Mouse (Mus musculus): ENCODE measurements around the gene Cpne2. TPM values are rescaled to one million over a fixed set of nuclear protein-coding genes. Genes with fewer than 3 reads are reported as not detected.

The Cpne2 gene
- polyA plus RNA-seq, 1 experiment from 2014 or later: 7.6 TPM

DNA sequence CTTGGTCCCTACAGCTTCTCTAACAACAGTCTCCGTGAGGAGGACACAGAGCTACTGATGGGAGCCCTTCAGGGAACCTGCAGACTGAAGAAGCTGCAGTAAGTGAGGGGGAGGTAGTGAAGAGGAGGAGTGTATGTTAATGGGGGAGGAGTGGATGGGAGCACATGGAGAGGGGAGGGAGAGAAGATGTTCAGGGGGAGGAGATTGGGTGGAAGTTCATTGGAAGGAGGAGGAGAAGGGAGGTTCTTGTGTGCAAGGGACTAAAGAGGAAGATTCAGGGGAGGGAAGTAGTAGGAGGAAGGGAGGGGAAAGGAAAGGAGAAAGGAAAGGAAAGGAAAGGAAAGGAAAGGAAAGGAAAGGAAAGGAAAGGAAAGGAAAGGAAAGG is 16.6 kb upstream of the Cpne2 start:
- WGBS (ENCODE audit: insufficient replicate concordance): 27% methylated on average over 1 of the region's 1 CpGs
- H3K4me3 ChIP-seq (ENCODE audit: low read depth, low read length): no peak overlapping the region
- no peak overlapping the region for H3K27ac ChIP-seq (ENCODE audit: low read depth, low read length)
- no peaks in the 10 kb centered on the region; the same call in 1 of the 2 replicates for H3K4me1 ChIP-seq (ENCODE audit: control insufficient read depth, insufficient read depth, low read length)
- H3K9ac ChIP-seq (ENCODE audit: low read depth, low read length): no peak overlapping the region
- H3K27me3 ChIP-seq (ENCODE audit: control insufficient read depth, insufficient read depth, low read length): peaks cover 20% of the 10 kb centered on the region
- H3K36me3 ChIP-seq (ENCODE audit: control insufficient read depth, insufficient read depth, low read length): no peaks in the 10 kb centered on the region
- no peak for ATAC-seq (replicated peaks; ENCODE audit: insufficient number of reproducible peaks, low FRiP score, low TSS enrichment)
- H3K9me3 ChIP-seq (replicated peaks; ENCODE audit: control insufficient read depth, low read length): no peaks in the 10 kb centered on the region
- H3K4me2 ChIP-seq: no peak overlapping the region

- WGBS (ENCODE audit: insufficient replicate concordance): 36% methylated on average over 3 of the region's 3 CpGs
- no peaks in the 10 kb centered on the region for H3K36me3 ChIP-seq (ENCODE audit: control insufficient read depth, insufficient read depth, low read length)
- peaks cover 20% of the 10 kb centered on the region for H3K27me3 ChIP-seq (ENCODE audit: control insufficient read depth, insufficient read depth, low read length)
- no peak overlapping the region for H3K27ac ChIP-seq (ENCODE audit: low read depth, low read length)
- no peaks in the 10 kb centered on the region for H3K9me3 ChIP-seq (replicated peaks; ENCODE audit: control insufficient read depth, low read length)
- H3K4me2 ChIP-seq: no peak overlapping the region
- H3K4me3 ChIP-seq (ENCODE audit: low read depth, low read length): no peak overlapping the region
- H3K9ac ChIP-seq (ENCODE audit: low read depth, low read length): no peak overlapping the region
- no peaks in the 10 kb centered on the region; the same call in 1 of the 2 replicates for H3K4me1 ChIP-seq (ENCODE audit: control insufficient read depth, insufficient read depth, low read length)
- no peak for ATAC-seq (replicated peaks; ENCODE audit: insufficient number of reproducible peaks, low FRiP score, low TSS enrichment)
Observed at GRCm38 (mm10) chr8:94516766-94517165, 16.0 kb upstream of the Cpne2 start.

DNA sequence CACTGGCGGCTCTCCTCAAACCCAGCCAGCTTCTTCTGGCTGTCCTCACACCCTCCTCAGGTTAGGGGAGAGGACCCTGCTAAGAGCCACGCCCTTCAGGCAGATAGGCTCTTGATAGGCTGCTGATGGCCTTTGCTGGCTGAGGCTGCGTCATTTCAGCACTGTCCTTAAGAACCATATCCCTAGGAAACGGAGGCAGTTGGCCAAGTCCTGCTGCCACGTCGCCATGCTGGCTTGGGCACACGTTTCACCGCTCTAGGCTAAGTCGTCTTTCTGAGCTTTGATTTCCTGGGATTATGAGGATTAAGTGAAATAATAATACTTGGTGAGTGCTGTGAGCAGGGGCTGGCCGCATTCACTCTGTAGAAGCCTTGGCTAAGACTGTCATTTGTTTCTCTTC is 14.5 kb upstream of the Cpne2 start:
- 70% methylated on average over 10 of the region's 10 CpGs for WGBS (ENCODE audit: insufficient replicate concordance)

GRCm38 (mm10) chr8:94519021-94519420 is 13.8 kb upstream of the Cpne2 start:
- Histone ChIP-seq H3K9ac (ENCODE audit: low read depth, low read length) (no peak overlapping the region), H3K4me1 (ENCODE audit: control insufficient read depth, insufficient read depth, low read length) (no peaks in the 10 kb centered on the region; the same call in 1 of the 2 replicates), H3K9me3 (replicated peaks; ENCODE audit: control insufficient read depth, low read length) (no peaks in the 10 kb centered on the region), H3K27ac (ENCODE audit: low read depth, low read length) (no peak overlapping the region), H3K36me3 (ENCODE audit: control insufficient read depth, insufficient read depth, low read length) (no peaks in the 10 kb centered on the region), H3K4me2 (no peak overlapping the region), H3K4me3 (ENCODE audit: low read depth, low read length) (no peak overlapping the region), H3K27me3 (ENCODE audit: control insufficient read depth, insufficient read depth, low read length) (peaks cover 23% of the 10 kb centered on the region)
- 84% methylated on average over 5 of the region's 5 CpGs for WGBS (ENCODE audit: insufficient replicate concordance)
- ATAC-seq (replicated peaks; ENCODE audit: insufficient number of reproducible peaks, low FRiP score, low TSS enrichment): no peak

More for the DNA sequence above, 14.5 kb upstream of the Cpne2 start:
- Histone ChIP-seq H3K27ac (ENCODE audit: low read depth, low read length) (no peak overlapping the region), H3K27me3 (ENCODE audit: control insufficient read depth, insufficient read depth, low read length) (peaks cover 24% of the 10 kb centered on the region), H3K9me3 (replicated peaks; ENCODE audit: control insufficient read depth, low read length) (no peaks in the 10 kb centered on the region), H3K9ac (ENCODE audit: low read depth, low read length) (no peak overlapping the region), H3K4me2 (no peak overlapping the region), H3K4me1 (ENCODE audit: control insufficient read depth, insufficient read depth, low read length) (no peaks in the 10 kb centered on the region; the same call in 1 of the 2 replicates), H3K36me3 (ENCODE audit: control insufficient read depth, insufficient read depth, low read length) (no peaks in the 10 kb centered on the region), H3K4me3 (ENCODE audit: low read depth, low read length) (no peak overlapping the region)
- no peak for ATAC-seq (replicated peaks; ENCODE audit: insufficient number of reproducible peaks, low FRiP score, low TSS enrichment)

- no peak overlapping the region for H3K27ac ChIP-seq (ENCODE audit: low read depth, low read length)
- no peak overlapping the region for H3K9ac ChIP-seq (ENCODE audit: low read depth, low read length)
- no peaks in the 10 kb centered on the region for H3K9me3 ChIP-seq (replicated peaks; ENCODE audit: control insufficient read depth, low read length)
- WGBS (ENCODE audit: insufficient replicate concordance): 52% methylated on average over 4 of the region's 4 CpGs
- H3K4me2 ChIP-seq: no peak overlapping the region
- ATAC-seq (replicated peaks; ENCODE audit: insufficient number of reproducible peaks, low FRiP score, low TSS enrichment): no peak
- H3K4me1 ChIP-seq (ENCODE audit: control insufficient read depth, insufficient read depth, low read length): no peaks in the 10 kb centered on the region; the same call in 1 of the 2 replicates
- no peak overlapping the region for H3K4me3 ChIP-seq (ENCODE audit: low read depth, low read length)
- H3K36me3 ChIP-seq (ENCODE audit: control insufficient read depth, insufficient read depth, low read length): no peaks in the 10 kb centered on the region
- H3K27me3 ChIP-seq (ENCODE audit: control insufficient read depth, insufficient read depth, low read length): peaks cover 19% of the 10 kb centered on the region
Observed at GRCm38 (mm10) chr8:94521481-94521880, 11.3 kb upstream of the Cpne2 start.

DNA sequence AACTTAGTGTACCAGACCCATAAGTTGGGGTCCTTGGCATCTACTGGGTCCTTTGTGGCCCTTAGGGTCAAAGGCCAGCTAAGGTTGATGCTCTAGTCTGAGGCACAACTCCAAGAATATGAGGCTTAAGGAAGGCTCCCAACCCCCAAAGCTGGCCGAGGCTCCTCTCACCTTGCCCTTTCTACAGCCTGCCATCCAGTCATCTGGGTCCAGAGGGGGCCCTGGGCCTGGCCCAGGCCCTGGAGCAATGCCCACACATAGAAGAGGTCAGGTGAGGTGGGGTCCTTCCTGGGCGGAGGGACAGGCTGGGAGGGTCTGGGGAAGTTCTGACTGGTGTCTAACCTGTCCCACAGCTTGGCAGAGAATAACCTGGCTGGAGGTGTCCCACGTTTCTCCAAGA is 10.3 kb upstream of the Cpne2 start:
- Histone ChIP-seq H3K9ac (ENCODE audit: low read depth, low read length) (no peak overlapping the region), H3K27me3 (ENCODE audit: control insufficient read depth, insufficient read depth, low read length) (peaks cover 16% of the 10 kb centered on the region), H3K4me2 (no peak overlapping the region), H3K36me3 (ENCODE audit: control insufficient read depth, insufficient read depth, low read length) (no peaks in the 10 kb centered on the region), H3K27ac (ENCODE audit: low read depth, low read length) (no peak overlapping the region), H3K4me1 (ENCODE audit: control insufficient read depth, insufficient read depth, low read length) (no peaks in the 10 kb centered on the region; the same call in 1 of the 2 replicates), H3K4me3 (ENCODE audit: low read depth, low read length) (no peak overlapping the region), H3K9me3 (replicated peaks; ENCODE audit: control insufficient read depth, low read length) (no peaks in the 10 kb centered on the region)
- 73% methylated on average over 3 of the region's 3 CpGs for WGBS (ENCODE audit: insufficient replicate concordance)
- no peak; the same call in 1 of the 2 replicates for ATAC-seq (replicated peaks; ENCODE audit: insufficient number of reproducible peaks, low FRiP score, low TSS enrichment)

GRCm38 (mm10) chr8:94524554-94524953 is 8.2 kb upstream of the Cpne2 start:
- no peak overlapping the region for H3K9ac ChIP-seq (ENCODE audit: low read depth, low read length)
- peaks cover 16% of the 10 kb centered on the region for H3K27me3 ChIP-seq (ENCODE audit: control insufficient read depth, insufficient read depth, low read length)
- H3K4me1 ChIP-seq (ENCODE audit: control insufficient read depth, insufficient read depth, low read length): no peaks in the 10 kb centered on the region; the same call in 1 of the 2 replicates
- no peak for ATAC-seq (replicated peaks; ENCODE audit: insufficient number of reproducible peaks, low FRiP score, low TSS enrichment)
- no peak overlapping the region for H3K4me2 ChIP-seq
- no peak overlapping the region for H3K4me3 ChIP-seq (ENCODE audit: low read depth, low read length)
- H3K9me3 ChIP-seq (replicated peaks; ENCODE audit: control insufficient read depth, low read length): no peaks in the 10 kb centered on the region
- no peak overlapping the region for H3K27ac ChIP-seq (ENCODE audit: low read depth, low read length)
- WGBS (ENCODE audit: insufficient replicate concordance): 78% methylated on average over 9 of the region's 9 CpGs
- H3K36me3 ChIP-seq (ENCODE audit: control insufficient read depth, insufficient read depth, low read length): no peaks in the 10 kb centered on the region

DNA sequence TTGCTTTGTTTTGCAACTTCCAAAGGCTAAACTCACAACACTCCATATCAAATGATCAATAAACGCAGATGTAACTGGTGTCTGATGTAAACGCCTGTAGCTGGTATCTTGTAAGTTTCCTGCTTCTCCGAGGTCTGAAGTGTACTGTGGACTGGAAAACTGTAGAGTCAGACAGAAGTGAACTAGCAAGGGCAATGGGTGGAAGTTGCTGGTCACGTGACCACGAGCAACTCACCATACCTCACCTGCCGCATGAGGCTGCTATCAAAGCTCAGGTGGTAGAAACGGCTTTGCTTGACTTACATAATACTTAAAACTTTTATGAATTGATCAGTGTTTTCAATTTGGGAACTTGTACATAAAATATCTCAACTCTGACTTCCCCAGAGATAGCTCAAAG is 5.6 kb upstream of the Cpne2 start:
- 67% methylated on average over 7 of the region's 7 CpGs for WGBS (ENCODE audit: insufficient replicate concordance)
- no peak for ATAC-seq (replicated peaks; ENCODE audit: insufficient number of reproducible peaks, low FRiP score, low TSS enrichment)
- Histone ChIP-seq H3K27ac (ENCODE audit: low read depth, low read length) (no peak overlapping the region), H3K9me3 (replicated peaks; ENCODE audit: control insufficient read depth, low read length) (no peaks in the 10 kb centered on the region), H3K36me3 (ENCODE audit: control insufficient read depth, insufficient read depth, low read length) (no peaks in the 10 kb centered on the region), H3K4me1 (ENCODE audit: control insufficient read depth, insufficient read depth, low read length) (no peaks in the 10 kb centered on the region), H3K4me3 (ENCODE audit: low read depth, low read length) (no peak overlapping the region), H3K27me3 (ENCODE audit: control insufficient read depth, insufficient read depth, low read length) (peaks cover 19% of the 10 kb centered on the region), H3K9ac (ENCODE audit: low read depth, low read length) (no peak overlapping the region), H3K4me2 (no peak overlapping the region)

DNA sequence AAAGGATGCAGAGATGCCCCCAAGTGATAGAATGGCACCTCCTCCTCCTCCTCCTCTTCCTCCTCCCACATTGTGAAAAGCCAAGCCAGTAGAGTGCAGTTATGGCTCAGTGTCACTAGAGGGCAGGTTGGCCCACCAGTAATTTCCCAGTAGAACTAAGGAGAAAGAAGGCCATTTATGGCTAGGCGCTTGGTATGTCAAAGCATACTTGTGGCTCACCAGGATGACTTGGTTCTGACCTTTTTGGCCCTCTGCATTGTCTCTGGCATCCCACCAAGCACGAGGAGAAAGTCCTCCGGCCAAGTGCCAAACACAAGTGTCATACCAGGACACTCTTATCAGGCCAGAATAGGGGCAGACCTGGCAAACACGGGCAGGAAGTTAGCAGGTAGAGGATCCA is 4.5 kb upstream of the Cpne2 start:
- Histone ChIP-seq H3K4me3 (ENCODE audit: low read depth, low read length) (no peak overlapping the region), H3K27ac (ENCODE audit: low read depth, low read length) (no peak overlapping the region), H3K4me1 (ENCODE audit: control insufficient read depth, insufficient read depth, low read length) (no peaks in the 10 kb centered on the region; the same call in 1 of the 2 replicates), H3K9ac (ENCODE audit: low read depth, low read length) (no peak overlapping the region), H3K36me3 (ENCODE audit: control insufficient read depth, insufficient read depth, low read length) (no peaks in the 10 kb centered on the region), H3K27me3 (ENCODE audit: control insufficient read depth, insufficient read depth, low read length) (peaks cover 19% of the 10 kb centered on the region), H3K9me3 (replicated peaks; ENCODE audit: control insufficient read depth, low read length) (no peaks in the 10 kb centered on the region), H3K4me2 (no peak overlapping the region)
- ATAC-seq (replicated peaks; ENCODE audit: insufficient number of reproducible peaks, low FRiP score, low TSS enrichment): no peak
- WGBS (ENCODE audit: insufficient replicate concordance): 46% methylated on average over 4 of the region's 4 CpGs

All from heart, embryonic 11.5 days (tissue).